Mouse (Mus musculus): ENCODE measurements at regions not wholly inside any gene's neighbourhood (a gene's known extent, or its start where the extent isn't known, plus 50 kb on each side); places are given as distances from the start of the nearest gene placed in this dataset.
A peak's percentile ranks its signal among the peaks of the same experiment; 100 is the strongest.

DNA sequence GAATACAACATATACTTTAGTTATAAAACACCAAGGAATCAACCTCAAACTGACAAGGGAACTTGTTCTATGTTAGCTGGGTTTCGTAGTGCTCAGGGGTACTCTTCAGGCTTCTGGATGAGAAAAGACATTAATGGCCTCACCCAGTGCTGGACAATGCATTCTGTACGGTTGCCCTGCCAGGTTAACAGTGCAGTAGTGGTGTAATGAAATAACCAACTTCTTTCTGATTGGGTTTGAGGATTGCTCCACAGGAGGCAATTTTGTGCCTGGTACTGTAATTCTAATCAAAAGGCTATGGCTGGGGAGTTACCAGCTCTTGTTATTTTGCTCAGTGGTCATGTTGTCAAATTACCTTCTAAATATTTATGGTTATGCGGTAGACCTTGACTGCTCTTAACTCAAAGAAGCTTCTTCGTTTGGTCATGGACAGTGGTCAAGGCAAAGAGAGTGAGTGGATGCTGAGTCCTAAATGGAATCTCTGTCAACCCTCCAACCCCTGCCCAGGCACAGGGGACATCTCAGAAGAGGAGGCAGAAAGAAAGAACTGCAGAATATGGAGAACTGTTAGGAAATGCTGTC lies 158.8 kb upstream of the B3gat2 start:
- no peak for DNase-seq (ENCODE audit: low spot score)

GRCm38 (mm10) chr1:23629366-23629765 lies 132.2 kb upstream of the B3gat2 start:
- DNase-seq (ENCODE audit: low spot score), result no peak

GRCm38 (mm10) chr1:23645093-23645492 lies 116.5 kb upstream of the B3gat2 start:
- no peak for DNase-seq (ENCODE audit: low spot score)

DNA sequence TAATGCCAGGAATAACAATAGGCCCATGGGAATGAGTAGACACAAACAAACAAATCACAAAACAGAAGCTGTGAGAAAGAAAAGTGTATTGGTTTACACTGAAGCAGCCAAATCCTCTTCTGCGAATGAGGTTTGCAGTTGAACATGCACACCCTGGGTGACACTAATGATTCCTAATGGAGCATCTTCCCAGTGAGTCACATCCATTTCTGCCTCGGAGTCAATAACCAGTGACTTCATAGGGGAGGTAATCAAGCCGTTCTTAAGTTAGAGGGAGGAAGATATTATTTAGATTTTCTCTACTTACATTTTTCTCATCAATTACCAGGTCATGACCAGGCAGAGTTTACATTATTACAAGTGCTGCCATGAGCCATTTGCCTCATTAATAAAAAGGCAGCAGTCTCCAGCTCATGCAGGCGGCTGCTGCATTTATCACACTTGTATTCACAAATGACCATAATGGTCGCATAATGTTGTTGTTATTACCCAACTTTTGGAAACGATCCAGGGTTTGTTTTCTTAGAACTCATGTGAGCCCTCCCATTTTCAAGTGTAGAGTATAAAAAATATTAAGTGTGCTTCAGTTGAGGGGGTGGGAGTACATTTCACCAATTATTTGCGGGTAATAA lies 112.6 kb upstream of the B3gat2 start:
- no peak for DNase-seq (ENCODE audit: low spot score)

GRCm38 (mm10) chr1:23649886-23650285 lies 111.7 kb upstream of the B3gat2 start:
- DNase-seq (ENCODE audit: low spot score), result no peak

- no peak for DNase-seq (ENCODE audit: low spot score)
These were observed 107.9 kb upstream of the B3gat2 start for GRCm38 (mm10) chr1:23653628-23654027.

DNA sequence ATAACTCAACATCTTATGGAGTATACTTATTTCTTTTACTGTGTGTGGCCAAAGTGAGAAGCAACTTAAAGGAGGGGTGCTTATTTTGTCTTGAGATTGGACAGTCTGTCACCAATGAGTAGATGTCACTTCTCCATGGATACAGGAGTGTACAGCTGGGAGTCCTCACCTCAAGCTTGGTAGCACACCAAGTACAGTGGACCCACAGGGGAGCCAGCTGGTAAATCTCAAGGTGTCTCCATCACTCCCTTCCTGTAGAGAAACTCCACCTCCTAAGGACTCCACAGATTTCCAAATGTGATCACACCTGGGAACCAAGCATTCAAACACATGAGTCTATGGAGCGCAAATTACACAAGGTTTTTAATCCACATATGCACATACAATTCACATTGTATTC lies 105.8 kb upstream of the B3gat2 start:
- no peak for DNase-seq (ENCODE audit: low spot score)

DNA sequence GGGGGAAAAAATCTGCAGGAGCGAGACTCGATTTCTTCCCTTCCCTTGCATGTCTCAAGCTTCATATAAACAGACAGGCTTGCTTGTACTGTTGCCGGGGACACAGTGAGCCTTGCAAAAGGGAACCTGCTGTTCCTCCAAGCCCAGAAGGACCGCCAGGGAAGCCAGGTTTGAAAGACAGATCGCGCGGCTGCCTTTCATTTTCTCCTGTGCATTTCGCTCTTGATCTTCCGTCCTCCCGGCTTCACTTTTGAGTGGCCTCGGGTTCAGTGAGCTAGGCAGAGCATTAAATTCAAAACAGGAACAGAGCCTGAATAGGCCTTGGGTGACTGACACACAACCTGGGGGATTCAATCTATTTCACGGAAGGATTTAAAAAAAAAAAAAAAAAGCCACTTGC lies 105.3 kb upstream of the B3gat2 start:
- no peak for DNase-seq (ENCODE audit: low spot score)

DNA sequence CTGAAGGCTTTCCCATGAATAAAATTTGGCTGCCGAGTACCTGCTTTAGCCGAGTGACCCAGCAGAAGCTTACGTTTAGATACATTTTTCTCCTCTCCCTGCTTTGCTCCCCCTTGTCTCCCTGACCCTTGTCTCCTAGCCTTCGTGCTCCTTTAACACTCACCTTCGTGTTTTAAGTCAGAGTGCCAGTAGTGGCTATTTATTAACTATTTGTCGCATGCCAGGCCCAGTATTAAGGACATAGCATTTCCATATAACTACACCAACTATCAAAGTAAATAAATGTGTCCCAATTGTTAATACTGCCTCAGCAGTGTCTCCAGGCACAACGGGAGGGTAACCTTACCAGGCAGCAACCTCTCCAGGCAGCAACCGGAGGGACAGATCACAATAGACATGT lies 104.8 kb upstream of the B3gat2 start:
- DNase-seq (ENCODE audit: low spot score), result no peak

GRCm38 (mm10) chr1:23670514-23670913 lies 91.0 kb upstream of the B3gat2 start:
- no peak for DNase-seq (ENCODE audit: low spot score)

- no peak for DNase-seq (ENCODE audit: low spot score)
These were observed 87.2 kb upstream of the B3gat2 start for GRCm38 (mm10) chr1:23674357-23674756.

GRCm38 (mm10) chr1:23676301-23676700 lies 85.3 kb upstream of the B3gat2 start:
- no peak for DNase-seq (ENCODE audit: low spot score)

DNA sequence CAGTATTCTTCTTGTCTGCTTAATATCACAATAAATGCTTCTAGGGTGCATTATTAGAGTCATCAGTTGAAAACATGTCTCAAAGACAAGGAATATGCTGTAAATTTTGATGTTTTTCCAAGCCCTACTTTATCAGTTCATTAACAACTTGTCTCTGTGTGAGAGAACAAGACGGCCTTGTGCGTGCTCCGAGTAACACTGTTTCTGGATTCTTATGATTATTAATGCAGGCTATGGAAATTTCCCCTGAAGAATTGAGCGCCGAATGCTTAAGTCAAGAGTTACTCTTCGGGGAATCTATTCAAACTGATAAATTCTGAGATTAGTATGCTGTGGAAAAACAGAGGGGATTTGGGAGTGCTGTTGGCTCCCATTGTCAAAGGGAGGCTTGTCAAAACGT lies 72.2 kb upstream of the B3gat2 start:
- no peak for DNase-seq (ENCODE audit: low spot score)

DNA sequence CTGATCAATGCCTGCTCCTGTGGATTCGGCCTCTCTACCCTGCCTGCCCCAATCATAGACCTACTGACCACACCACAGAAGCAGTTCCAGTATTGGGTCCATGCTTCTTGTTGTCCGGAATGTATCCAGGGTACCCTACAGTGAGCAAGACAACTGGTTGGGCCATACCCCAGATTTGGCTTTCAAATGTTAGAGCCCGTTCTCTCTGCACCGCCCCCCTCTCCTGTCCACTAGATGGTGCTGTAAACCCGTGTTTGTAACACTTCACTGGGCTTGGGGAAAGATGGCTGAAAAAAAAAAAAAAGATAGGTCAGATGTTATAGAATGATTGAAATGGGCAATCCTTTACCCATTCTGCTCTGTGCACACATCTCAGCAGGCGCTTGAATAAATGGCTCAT lies 56.1 kb upstream of the B3gat2 start:
- peak; percentile 6 for DNase-seq (ENCODE audit: low spot score)

- DNase-seq (ENCODE audit: low spot score), result no peak
These were observed 55.1 kb upstream of the B3gat2 start for GRCm38 (mm10) chr1:23706450-23706849.
